ENCODE assay signal across 8 mouse cellular contexts in genomic region chr8:94950046-94950445, GRCm38 (mm10). TPM values are rescaled to one million over a fixed set of nuclear protein-coding genes. Genes with fewer than 3 reads are reported as not detected.
A peak's percentile ranks its signal among the peaks of the same experiment; 100 is the strongest.
DNase-seq lines count a peak whose midpoint lies in the region; ATAC-seq and TF ChIP-seq lines count a peak whose summit lies in the region.

No protein-coding gene starts in this region.

- no peak overlapping the region for H3K4me3 ChIP-seq in heart, postnatal 0 days (ENCODE audit: low read depth, low read length)
- no peak overlapping the region for H3K4me3 ChIP-seq in liver, embryonic 13.5 days (replicated peaks)
- no peak overlapping the region for H3K4me3 ChIP-seq in stomach, embryonic 14.5 days (ENCODE audit: low read depth, low read length)

- no peaks in the 10 kb centered on the region for H3K36me3 ChIP-seq in heart, postnatal 0 days (replicated peaks; ENCODE audit: control insufficient read depth, insufficient read depth, low read length)
- no peaks in the 10 kb centered on the region for H3K36me3 ChIP-seq in liver, embryonic 13.5 days
- H3K36me3 ChIP-seq in stomach, embryonic 14.5 days (ENCODE audit: control insufficient read depth, insufficient read depth, low read length) = no peaks in the 10 kb centered on the region

- no peak overlapping the region for H3K27ac ChIP-seq in heart, postnatal 0 days (ENCODE audit: low read depth)
- no peak overlapping the region for H3K27ac ChIP-seq in liver, embryonic 13.5 days
- H3K27ac ChIP-seq in stomach, embryonic 14.5 days (ENCODE audit: low read length) = no peak overlapping the region

- no peaks in the 10 kb centered on the region for H3K9me3 ChIP-seq in heart, postnatal 0 days (replicated peaks; ENCODE audit: control insufficient read depth, low read length)
- H3K9me3 ChIP-seq in liver, embryonic 13.5 days (replicated peaks) = no peaks in the 10 kb centered on the region
- H3K9me3 ChIP-seq in stomach, embryonic 14.5 days (ENCODE audit: control insufficient read depth, low read depth, low read length) = no peaks in the 10 kb centered on the region

- ATAC-seq in CD4-positive, CD25-positive, alpha-beta regulatory T cell, adult 4 months = peak; percentile 58
- peak; percentile 75 for ATAC-seq in erythroid progenitor cell, adult 5-6 weeks (replicated peaks; ENCODE audit: low FRiP score, poor library complexity, severe bottlenecking)
- ATAC-seq in heart, postnatal 0 days (ENCODE audit: insufficient read depth, low read depth) = 0 out of 2 replicates have a peak, but pooled peaks have one; percentile 39
- peak; percentile 61; the same call in 1 of the 2 replicates for ATAC-seq in liver, embryonic 13.5 days (ENCODE audit: low read depth)
- ATAC-seq in stomach, embryonic 14.5 days (ENCODE audit: insufficient number of reproducible peaks, insufficient read depth, low FRiP score, low read depth) = peak; percentile 48

- H3K4me2 ChIP-seq in heart, postnatal 0 days (ENCODE audit: low read depth, low read length) = no peak overlapping the region
- H3K4me2 ChIP-seq in liver, embryonic 13.5 days = no peak overlapping the region
- H3K4me2 ChIP-seq in stomach, embryonic 14.5 days (replicated peaks; ENCODE audit: low read depth, low read length) = no peak overlapping the region

- H3K27me3 ChIP-seq in heart, postnatal 0 days (ENCODE audit: control insufficient read depth, insufficient read depth, low read length) = no peaks in the 10 kb centered on the region
- peaks cover 4% of the 10 kb centered on the region for H3K27me3 ChIP-seq in liver, embryonic 13.5 days
- H3K27me3 ChIP-seq in stomach, embryonic 14.5 days (ENCODE audit: control insufficient read depth, insufficient read depth, low read length) = no peaks in the 10 kb centered on the region

- TF ChIP-seq CTCF in heart, postnatal 0 days (IDR thresholded peaks at IDR 0.05; ENCODE audit: low read depth) = peak; percentile 99

- peaks cover 15% of the 10 kb centered on the region for H3K4me1 ChIP-seq in heart, postnatal 0 days (ENCODE audit: control insufficient read depth, insufficient read depth)
- peaks cover 23% of the 10 kb centered on the region for H3K4me1 ChIP-seq in liver, embryonic 13.5 days (replicated peaks)
- peaks cover 11% of the 10 kb centered on the region for H3K4me1 ChIP-seq in stomach, embryonic 14.5 days (ENCODE audit: control insufficient read depth, insufficient read depth, low read length)

- WGBS in heart, postnatal 0 days = 17% methylated on average over 4 of the region's 4 CpGs
- 26% methylated on average over 4 of the region's 4 CpGs for WGBS in liver, embryonic 13.5 days (ENCODE audit: insufficient replicate concordance)
- WGBS in stomach, embryonic 14.5 days = 19% methylated on average over 4 of the region's 4 CpGs

- no peak for TF ChIP-seq EP300 in heart, postnatal 0 days (IDR thresholded peaks at IDR 0.05; ENCODE audit: low read depth)

- H3K9ac ChIP-seq in heart, postnatal 0 days (replicated peaks; ENCODE audit: low read depth, low read length) = no peak overlapping the region
- no peak overlapping the region for H3K9ac ChIP-seq in liver, embryonic 13.5 days
- no peak overlapping the region for H3K9ac ChIP-seq in stomach, embryonic 14.5 days (replicated peaks; ENCODE audit: low read depth, low read length)

- peak; percentile 90 for DNase-seq in brain, adult 2 months (ENCODE audit: low read depth, low spot score)
- DNase-seq in heart, postnatal 0 days (ENCODE audit: low spot score) = peak; percentile 79
- DNase-seq in kidney, postnatal 25 days = peak; percentile 79 to 80
- DNase-seq in liver, embryonic 13.5 days = peak; percentile 62
- DNase-seq in neural tube, embryonic 10.5 days (ENCODE audit: extremely low spot score, low spot score) = peak; percentile 81

RNA-seq across cellular contexts. Expression of gene Adgrg1, which starts 24.5 kb away (rescaled TPM):
- 1 to 10 TPM; 4.6 to 8.4 TPM for polyA plus RNA-seq in CD4-positive, CD25-positive, alpha-beta regulatory T cell, adult 4 months (2017; shearing (Covaris generic))
- total RNA-seq in erythroid progenitor cell, adult 5-6 weeks (2015; ENCODE audit: low replicate concordance) = 29.3 and 55.9 TPM in 2 replicates
- 12.4 and 14.4 TPM in 2 replicates for total RNA-seq in erythroid progenitor cell, adult 5-6 weeks (2017; ENCODE audit: low replicate concordance)
- total RNA-seq in heart, postnatal 0 days (2014; rRNA removed; ENCODE audit: low replicate concordance) = 8.0 and 19.2 TPM in 2 replicates
- 5.6 and 6.6 TPM in 2 replicates for polyA plus RNA-seq in heart, postnatal 0 days (2015; fragmentation: Nextera tagmentation; extraction: Ambion mirVana)
- polyA plus RNA-seq in liver, embryonic 13.5 days (2015; fragmentation: Nextera tagmentation; extraction: Ambion mirVana) = 42.7 and 55.6 TPM in 2 replicates
- polyA plus RNA-seq in stomach, embryonic 14.5 days (2014; fragmentation: Nextera tagmentation; extraction: Ambion mirVana) = 43.8 and 50.9 TPM in 2 replicates

RNA-seq across cellular contexts. Expression of gene Adgrg5, which starts 26.6 kb away (rescaled TPM):
- polyA plus RNA-seq in CD4-positive, CD25-positive, alpha-beta regulatory T cell, adult 4 months (2017; shearing (Covaris generic)) = 1 to 10 TPM in 1 of 2 experiments, under 1 TPM in 1; 0.97 to 1.4 TPM
- not detected in 2 replicates for total RNA-seq in erythroid progenitor cell, adult 5-6 weeks (2015; ENCODE audit: low replicate concordance)
- total RNA-seq in erythroid progenitor cell, adult 5-6 weeks (2017; ENCODE audit: low replicate concordance) = 0.39 TPM in 1 of 2 replicates, not detected in the other
- 0.12 TPM in 1 of 2 replicates, not detected in the other for total RNA-seq in heart, postnatal 0 days (2014; rRNA removed; ENCODE audit: low replicate concordance)
- polyA plus RNA-seq in heart, postnatal 0 days (2015; fragmentation: Nextera tagmentation; extraction: Ambion mirVana) = 0.08 and 0.15 TPM in 2 replicates
- 0.43 and 0.52 TPM in 2 replicates for polyA plus RNA-seq in liver, embryonic 13.5 days (2015; fragmentation: Nextera tagmentation; extraction: Ambion mirVana)
- polyA plus RNA-seq in stomach, embryonic 14.5 days (2014; fragmentation: Nextera tagmentation; extraction: Ambion mirVana) = 0.25 and 0.36 TPM in 2 replicates

RNA-seq across cellular contexts. Expression of gene Ccdc102a, which starts 32.1 kb away (rescaled TPM):
- not detected for polyA plus RNA-seq in CD4-positive, CD25-positive, alpha-beta regulatory T cell, adult 4 months (2017; shearing (Covaris generic))
- total RNA-seq in erythroid progenitor cell, adult 5-6 weeks (2015; ENCODE audit: low replicate concordance) = not detected in 2 replicates
- 0.15 and 0.51 TPM in 2 replicates for total RNA-seq in erythroid progenitor cell, adult 5-6 weeks (2017; ENCODE audit: low replicate concordance)
- 12.4 and 24.7 TPM in 2 replicates for total RNA-seq in heart, postnatal 0 days (2014; rRNA removed; ENCODE audit: low replicate concordance)
- 10.1 and 10.6 TPM in 2 replicates for polyA plus RNA-seq in heart, postnatal 0 days (2015; fragmentation: Nextera tagmentation; extraction: Ambion mirVana)
- polyA plus RNA-seq in liver, embryonic 13.5 days (2015; fragmentation: Nextera tagmentation; extraction: Ambion mirVana) = 3.5 TPM in 2 replicates
- 29.9 and 32.3 TPM in 2 replicates for polyA plus RNA-seq in stomach, embryonic 14.5 days (2014; fragmentation: Nextera tagmentation; extraction: Ambion mirVana)
